In genomic region chr10:126977076-126977475, GRCm38 (mm10) we compare ENCODE assay signal across 18 mouse cellular contexts. TPM values are rescaled to one million over a fixed set of nuclear protein-coding genes. Genes with fewer than 3 reads are reported as not detected.
A peak's percentile ranks its signal among the peaks of the same experiment; 100 is the strongest.
DNase-seq lines count a peak whose midpoint lies in the region; ATAC-seq and TF ChIP-seq lines count a peak whose summit lies in the region.
"Had no signal": no experiment of that assay in that cellular context is flagged by ENCODE, and none has a peak within 500 bp of the region (broad histone marks: within the 10 kb centered on the region; RNA-seq: fewer than 3 reads in every experiment).

No protein-coding gene starts in this region.

- H3K9me3 ChIP-seq in heart, postnatal 0 days (replicated peaks; ENCODE audit: control insufficient read depth, low read length) = no peaks in the 10 kb centered on the region
- H3K9me3 ChIP-seq in heart, embryonic 12.5 days (replicated peaks) = no peaks in the 10 kb centered on the region
- H3K9me3 ChIP-seq in kidney, embryonic 16.5 days (ENCODE audit: low read length) = no peaks in the 10 kb centered on the region
- H3K9me3 ChIP-seq: forebrain, embryonic 15.5 days; hindbrain, embryonic 15.5 days; midbrain, embryonic 13.5 days; neural tube, embryonic 12.5 days; stomach, embryonic 15.5 days had no signal

- H3K4me2 ChIP-seq in heart, postnatal 0 days (ENCODE audit: low read depth, low read length) = no peak overlapping the region
- H3K4me2 ChIP-seq in heart, embryonic 12.5 days = no peak overlapping the region
- H3K4me2 ChIP-seq in kidney, embryonic 16.5 days (replicated peaks; ENCODE audit: low read depth, low read length) = no peak overlapping the region

- intact Hi-C loops in left cerebral cortex, adult 2 months (cut with DNase I) = no loop called here
- intact Hi-C loops in left cerebral cortex, postnatal 36 days (cut with DNase I) = no loop called here

- H3K4me3 ChIP-seq in heart, postnatal 0 days (ENCODE audit: low read depth, low read length) = no peak overlapping the region
- H3K4me3 ChIP-seq in heart, embryonic 12.5 days = no peak overlapping the region
- H3K4me3 ChIP-seq in left cerebral cortex, adult 2 months = no peak overlapping the region
- H3K4me3 ChIP-seq in kidney, embryonic 16.5 days (ENCODE audit: low read length) = no peak overlapping the region
- H3K4me3 ChIP-seq: neural tube, embryonic 12.5 days had no signal

- H3K36me3 ChIP-seq in heart, postnatal 0 days (replicated peaks; ENCODE audit: control insufficient read depth, insufficient read depth, low read length) = no peaks in the 10 kb centered on the region
- H3K36me3 ChIP-seq in heart, embryonic 12.5 days = no peaks in the 10 kb centered on the region
- H3K36me3 ChIP-seq in kidney, embryonic 16.5 days (ENCODE audit: insufficient read depth, low read length) = no peaks in the 10 kb centered on the region
- H3K36me3 ChIP-seq: forebrain, embryonic 15.5 days; hindbrain, embryonic 15.5 days; midbrain, embryonic 13.5 days; neural tube, embryonic 12.5 days; stomach, embryonic 15.5 days had no signal

- no peak for TF ChIP-seq CTCF in heart, postnatal 0 days (IDR thresholded peaks at IDR 0.05; ENCODE audit: low read depth)
- TF ChIP-seq CTCF in left cerebral cortex, adult 2 months (IDR thresholded peaks at IDR 0.05) = no peak

- H3K9ac ChIP-seq in heart, postnatal 0 days (replicated peaks; ENCODE audit: low read depth, low read length) = no peak overlapping the region
- no peak overlapping the region for H3K9ac ChIP-seq in heart, embryonic 12.5 days
- H3K9ac ChIP-seq in kidney, embryonic 16.5 days (replicated peaks; ENCODE audit: low read length) = no peak overlapping the region
- H3K9ac ChIP-seq: hindbrain, embryonic 15.5 days; midbrain, embryonic 13.5 days; neural tube, embryonic 12.5 days; stomach, embryonic 15.5 days had no signal

- no peak for ATAC-seq in heart, postnatal 0 days (ENCODE audit: insufficient read depth, low read depth)
- ATAC-seq in heart, embryonic 12.5 days (ENCODE audit: insufficient number of reproducible peaks, low FRiP score) = no peak
- ATAC-seq in kidney, embryonic 16.5 days (ENCODE audit: low FRiP score, low TSS enrichment) = no peak
- ATAC-seq: forebrain, embryonic 15.5 days; midbrain, embryonic 13.5 days had no signal

- 57% methylated on average over 4 of the region's 4 CpGs for WGBS in heart, postnatal 0 days
- 57% methylated on average over 4 of the region's 4 CpGs for WGBS in heart, embryonic 12.5 days
- whole genome bisulfite sequencing in kidney, embryonic 16.5 days = 20% methylated on average over 4 of the region's 4 CpGs

- no peak overlapping the region for H3K27ac ChIP-seq in heart, postnatal 0 days (ENCODE audit: low read depth)
- H3K27ac ChIP-seq in heart, embryonic 12.5 days (ENCODE audit: poor library complexity, severe bottlenecking) = no peak overlapping the region
- peak overlapping the region; percentile 61 for H3K27ac ChIP-seq in left cerebral cortex, adult 2 months
- 0 out of 2 replicates have a peak overlapping the region, but pooled peaks have one; percentile 1 for H3K27ac ChIP-seq in kidney, embryonic 16.5 days (ENCODE audit: low read length)
- H3K27ac ChIP-seq: midbrain, embryonic 13.5 days; neural tube, embryonic 12.5 days had no signal

- no peaks in the 10 kb centered on the region for H3K27me3 ChIP-seq in heart, postnatal 0 days (ENCODE audit: control insufficient read depth, insufficient read depth, low read length)
- H3K27me3 ChIP-seq in heart, embryonic 12.5 days (replicated peaks) = no peaks in the 10 kb centered on the region
- H3K27me3 ChIP-seq in kidney, embryonic 16.5 days (ENCODE audit: insufficient read depth, low read length) = no peaks in the 10 kb centered on the region
- H3K27me3 ChIP-seq: forebrain, embryonic 15.5 days; stomach, embryonic 15.5 days had no signal

- peaks cover 22% of the 10 kb centered on the region for H3K4me1 ChIP-seq in heart, postnatal 0 days (ENCODE audit: control insufficient read depth, insufficient read depth)
- peaks cover 38% of the 10 kb centered on the region for H3K4me1 ChIP-seq in heart, embryonic 12.5 days (replicated peaks)
- H3K4me1 ChIP-seq in kidney, embryonic 16.5 days (ENCODE audit: insufficient read depth, low read length) = peaks cover 48% of the 10 kb centered on the region

- DNase-seq in heart, postnatal 0 days (ENCODE audit: low spot score) = peak; percentile 38
- DNase-seq in left cerebral cortex, adult 2 months (ENCODE audit: extremely low spot score in 1 of 2, low spot score in 2 of 2) = no peak
- DNase-seq in left cerebral cortex, postnatal 36 days (ENCODE audit: low spot score in 2 of 2) = no peak
- DNase-seq in yolk sac, embryonic 10.5 days (ENCODE audit: low spot score) = peak; percentile 43
- no peak for DNase-seq in right cerebral cortex, postnatal 14 days
- DNase-seq: cerebellum, postnatal 14 days; heart, postnatal 36 days; left cerebral cortex, postnatal 4 days; lung, adult 18-20 months; lung, postnatal 14 days; spleen, adult 18-20 months had no signal

- no peak for TF ChIP-seq EP300 in heart, postnatal 0 days (IDR thresholded peaks at IDR 0.05; ENCODE audit: low read depth)

RNA-seq across cellular contexts. Expression of gene Ctdsp2, which starts 1.4 kb away (rescaled TPM):
- total RNA-seq in heart, postnatal 0 days (2014; rRNA removed; ENCODE audit: low replicate concordance) = 137 and 155 TPM in 2 replicates
- 26.4 and 27.4 TPM in 2 replicates for polyA plus RNA-seq in heart, postnatal 0 days (2015; fragmentation: Nextera tagmentation; extraction: Ambion mirVana)
- 54.0 and 54.6 TPM in 2 replicates for polyA plus RNA-seq in heart, embryonic 12.5 days (2016; fragmentation: Nextera tagmentation; extraction: Ambion mirVana)
- total RNA-seq in left cerebral cortex, adult 2 months (2021) = 10 to 100 TPM; 79.4 to 83.8 TPM
- total RNA-seq in left cerebral cortex, postnatal 36 days (2021) = 10 to 100 TPM; 72.0 to 74.1 TPM
- polyA plus RNA-seq in kidney, embryonic 16.5 days (2015; fragmentation: Nextera tagmentation; extraction: Ambion mirVana) = 70.5 and 76.1 TPM in 2 replicates

RNA-seq across cellular contexts. Expression of gene Avil, which starts 23.4 kb away (rescaled TPM):
- 0.04 and 1.9 TPM in 2 replicates for total RNA-seq in heart, postnatal 0 days (2014; rRNA removed; ENCODE audit: low replicate concordance)
- 0.07 and 0.11 TPM in 2 replicates for polyA plus RNA-seq in heart, postnatal 0 days (2015; fragmentation: Nextera tagmentation; extraction: Ambion mirVana)
- 0.19 and 0.22 TPM in 2 replicates for polyA plus RNA-seq in heart, embryonic 12.5 days (2016; fragmentation: Nextera tagmentation; extraction: Ambion mirVana)
- total RNA-seq in left cerebral cortex, adult 2 months (2021) = under 1 TPM; 0.18 to 0.28 TPM
- under 1 TPM; 0.16 to 0.20 TPM for total RNA-seq in left cerebral cortex, postnatal 36 days (2021)
- 0.17 and 0.22 TPM in 2 replicates for polyA plus RNA-seq in kidney, embryonic 16.5 days (2015; fragmentation: Nextera tagmentation; extraction: Ambion mirVana)

RNA-seq across cellular contexts. Expression of gene Tsfm, which starts 53.6 kb away (rescaled TPM):
- 81.3 and 82.5 TPM in 2 replicates for total RNA-seq in heart, postnatal 0 days (2014; rRNA removed; ENCODE audit: low replicate concordance)
- polyA plus RNA-seq in heart, postnatal 0 days (2015; fragmentation: Nextera tagmentation; extraction: Ambion mirVana) = 94.6 and 96.8 TPM in 2 replicates
- polyA plus RNA-seq in heart, embryonic 12.5 days (2016; fragmentation: Nextera tagmentation; extraction: Ambion mirVana) = 99.2 and 99.4 TPM in 2 replicates
- 10 to 100 TPM; 30.2 to 30.7 TPM for total RNA-seq in left cerebral cortex, adult 2 months (2021)
- total RNA-seq in left cerebral cortex, postnatal 36 days (2021) = 10 to 100 TPM; 21.7 to 28.8 TPM
- 102 and 103 TPM in 2 replicates for polyA plus RNA-seq in kidney, embryonic 16.5 days (2015; fragmentation: Nextera tagmentation; extraction: Ambion mirVana)

Comparison
In these comparisons a context has a peak if more than half of its experiments do, and no peak if none do; other contexts are left out.
1. DNase-seq: peak in heart, postnatal 0 days (single experiment) and yolk sac, embryonic 10.5 days (single experiment); none in left cerebral cortex, adult 2 months (0 of 2), left cerebral cortex, postnatal 36 days (0 of 2) and right cerebral cortex, postnatal 14 days (single experiment).
2. H3K27ac ChIP-seq: peak in left cerebral cortex, adult 2 months (single experiment) and kidney, embryonic 16.5 days (single experiment); none in heart, postnatal 0 days (single experiment) and heart, embryonic 12.5 days (single experiment).